Mouse (Mus musculus) heart, adult 2 months (tissue): ENCODE data around the gene Elavl3.

ENCODE experiments used
- CTCF ChIP-seq: fragments of 200-600 bp; IDR thresholded peaks from 2 replicates; pipeline ENCODE4 v1.8.1; 2022; ENCODE audit warnings: antibody characterized with exemption, mild to moderate bottlenecking, moderate library complexity
- EP300 ChIP-seq: fragments of 200-500 bp; IDR thresholded peaks from 2 replicates; pipeline ENCODE4 v1.6.1; 2011; ENCODE audit warnings: low read depth, low read length, control low read depth; ENCODE audit not compliant: insufficient read depth
- POLR2A ChIP-seq: fragments of 200-500 bp; IDR thresholded peaks from 2 replicates; pipeline ENCODE4 v1.6.1; 2011; ENCODE audit warnings: mild to moderate bottlenecking, low read depth, low read length, control low read depth; ENCODE audit not compliant: insufficient read depth

DNA sequence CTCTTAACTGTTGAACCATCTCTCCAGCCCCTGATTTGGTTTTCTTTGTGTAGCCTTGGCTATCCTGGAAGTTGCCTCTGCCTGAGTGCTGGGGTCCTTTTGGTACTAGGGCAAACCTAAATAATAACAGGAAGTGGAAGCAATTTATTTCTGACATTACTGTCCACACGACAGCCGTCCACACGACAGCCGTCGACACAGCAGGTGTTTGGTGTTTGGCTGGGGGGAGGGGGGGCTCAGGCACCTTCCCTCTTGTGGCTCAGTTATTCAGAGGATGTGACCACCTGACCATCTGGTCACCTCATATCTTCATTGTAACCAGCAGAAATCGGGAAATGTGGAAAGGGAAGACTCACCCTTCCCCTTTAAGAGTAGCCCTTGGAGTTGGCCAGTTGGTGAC lies 82.9 kb downstream of the Elavl3 start:
- TF ChIP-seq POLR2A: no peak
- TF ChIP-seq EP300: no peak
- no peak for TF ChIP-seq CTCF
